Mouse (Mus musculus): ENCODE data around the gene Pitx1.

GRCm38 (mm10) chr13:55775056-55775455, 60.9 kb downstream of the Pitx1 start:
- TF ChIP-seq CTCF (IDR thresholded peaks at IDR 0.05; ENCODE audit: low read depth), result no peak
- no peak for TF ChIP-seq EP300 (IDR thresholded peaks at IDR 0.05; ENCODE audit: low read depth)
